Comparison of ENCODE assay signal across 8 mouse cellular contexts in genomic region chr7:16119569-16120261, GRCm38 (mm10). TPM values are rescaled to one million over a fixed set of nuclear protein-coding genes. Genes with fewer than 3 reads are reported as not detected.
DNase-seq lines count a peak whose midpoint lies in the region; ATAC-seq and TF ChIP-seq lines count a peak whose summit lies in the region.

Kptn (plus strand) TSS chr7:16119895.

- no peak for TF ChIP-seq EP300 in heart, postnatal 0 days (IDR thresholded peaks at IDR 0.05; ENCODE audit: low read depth)

- under 1% methylated on average over 33 of the region's 33 CpGs for WGBS in forebrain, embryonic 12.5 days
- WGBS in heart, postnatal 0 days = 1% methylated on average over 33 of the region's 33 CpGs
- WGBS in liver, embryonic 16.5 days (ENCODE audit: insufficient replicate concordance) = 1% methylated on average over 33 of the region's 33 CpGs
- WGBS in neural tube, embryonic 13.5 days = 1% methylated on average over 33 of the region's 33 CpGs

- peak within 1 kb of the TSS; percentile 57 for H3K4me2 ChIP-seq in forebrain, embryonic 12.5 days
- H3K4me2 ChIP-seq in heart, postnatal 0 days (ENCODE audit: low read depth, low read length) = peak within 1 kb of the TSS; percentile 64
- peak within 1 kb of the TSS; percentile 70 for H3K4me2 ChIP-seq in liver, embryonic 16.5 days (ENCODE audit: low read depth, low read length)
- peak within 1 kb of the TSS; percentile 59 for H3K4me2 ChIP-seq in neural tube, embryonic 13.5 days

- H3K27ac ChIP-seq in forebrain, embryonic 12.5 days = peak within 1 kb of the TSS; percentile 89
- H3K27ac ChIP-seq in heart, postnatal 0 days (ENCODE audit: low read depth) = peak within 1 kb of the TSS; percentile 86
- H3K27ac ChIP-seq in liver, embryonic 16.5 days (ENCODE audit: low read length) = peak within 1 kb of the TSS; percentile 76
- peak within 1 kb of the TSS; percentile 93 for H3K27ac ChIP-seq in neural tube, embryonic 13.5 days (replicated peaks)
- peak within 1 kb of the TSS; percentile 84 for H3K27ac ChIP-seq in testis, adult 2 months (ENCODE audit: control insufficient read depth, insufficient read depth, low read depth, low read length)

- peak within 1 kb of the TSS; percentile 77 for H3K9ac ChIP-seq in forebrain, embryonic 12.5 days
- H3K9ac ChIP-seq in heart, postnatal 0 days (replicated peaks; ENCODE audit: low read depth, low read length) = peak within 1 kb of the TSS; percentile 63
- H3K9ac ChIP-seq in liver, embryonic 16.5 days (ENCODE audit: low read depth, low read length) = peak within 1 kb of the TSS; percentile 77
- H3K9ac ChIP-seq in neural tube, embryonic 13.5 days = peak within 1 kb of the TSS; percentile 86

- peak; percentile 95 for TF ChIP-seq CTCF in E14TG2a.4 (conservative IDR thresholded peaks at IDR 0.05; ENCODE audit: low read length)
- peak; percentile 89 for TF ChIP-seq CTCF in heart, postnatal 0 days (IDR thresholded peaks at IDR 0.05; ENCODE audit: low read depth)
- peak; percentile 92 for TF ChIP-seq CTCF in testis, adult 2 months (IDR thresholded peaks at IDR 0.05; ENCODE audit: control insufficient read depth, insufficient read depth, insufficient replicate concordance, low read depth, low read length)

- peak within 1 kb of the TSS; percentile 95 for H3K4me3 ChIP-seq in E14TG2a.4 (replicated peaks; ENCODE audit: low read length)
- H3K4me3 ChIP-seq in forebrain, embryonic 12.5 days (replicated peaks) = peak within 1 kb of the TSS; percentile 69
- H3K4me3 ChIP-seq in heart, postnatal 0 days (ENCODE audit: low read depth, low read length) = peak within 1 kb of the TSS; percentile 76
- peak within 1 kb of the TSS; percentile 80 for H3K4me3 ChIP-seq in liver, embryonic 16.5 days (ENCODE audit: low read depth, low read length)
- H3K4me3 ChIP-seq in neural tube, embryonic 13.5 days = peak within 1 kb of the TSS; percentile 71
- peak within 1 kb of the TSS; percentile 94 for H3K4me3 ChIP-seq in testis, adult 2 months (ENCODE audit: control insufficient read depth, low read depth, low read length)

- peaks cover 55% of the 10 kb centered on the region for H3K36me3 ChIP-seq in E14TG2a.4 (ENCODE audit: insufficient read depth, low read length)
- H3K36me3 ChIP-seq in forebrain, embryonic 12.5 days (replicated peaks) = peaks cover 39% of the 10 kb centered on the region
- H3K36me3 ChIP-seq in heart, postnatal 0 days (replicated peaks; ENCODE audit: control insufficient read depth, insufficient read depth, low read length) = peaks cover 39% of the 10 kb centered on the region
- peaks cover 24% of the 10 kb centered on the region for H3K36me3 ChIP-seq in liver, embryonic 16.5 days (ENCODE audit: control insufficient read depth, insufficient read depth)
- peaks cover 44% of the 10 kb centered on the region for H3K36me3 ChIP-seq in neural tube, embryonic 13.5 days
- H3K36me3 ChIP-seq in testis, adult 2 months (ENCODE audit: control insufficient read depth, insufficient read depth, low read length) = no peaks in the 10 kb centered on the region; the same call in 1 of the 2 replicates

- H3K27me3 ChIP-seq in E14TG2a.4 (ENCODE audit: insufficient read depth, low read length) = no peaks in the 10 kb centered on the region
- H3K27me3 ChIP-seq in forebrain, embryonic 12.5 days = no peaks in the 10 kb centered on the region
- H3K27me3 ChIP-seq in heart, postnatal 0 days (ENCODE audit: control insufficient read depth, insufficient read depth, low read length) = no peaks in the 10 kb centered on the region
- H3K27me3 ChIP-seq in liver, embryonic 16.5 days (ENCODE audit: control insufficient read depth, insufficient read depth, low read depth, low read length) = no peaks in the 10 kb centered on the region
- no peaks in the 10 kb centered on the region for H3K27me3 ChIP-seq in neural tube, embryonic 13.5 days
- H3K27me3 ChIP-seq in testis, adult 2 months (ENCODE audit: control insufficient read depth, insufficient read depth, low read length) = no peaks in the 10 kb centered on the region

- peak; percentile 92 for ATAC-seq in forebrain, embryonic 12.5 days (ENCODE audit: low FRiP score)
- ATAC-seq in heart, postnatal 0 days (ENCODE audit: insufficient read depth, low read depth) = peak; percentile 87
- peak; percentile 81 for ATAC-seq in liver, embryonic 16.5 days (ENCODE audit: low read depth)
- ATAC-seq in neural tube, embryonic 13.5 days (ENCODE audit: low read depth) = peak; percentile 89

- DNase-seq in c-Kit-positive CD71-positive TER-119-positive erythroid progenitor cells, embryonic 14.5 days (ENCODE audit: low spot score) = peak; percentile 92
- peak; percentile 92 for DNase-seq in heart, postnatal 0 days (ENCODE audit: low spot score)
- peak; percentile 91 to 94 for DNase-seq in kidney, postnatal 4 days

- H3K9me3 ChIP-seq in E14TG2a.4 (ENCODE audit: low read length) = no peaks in the 10 kb centered on the region
- H3K9me3 ChIP-seq in forebrain, embryonic 12.5 days = no peaks in the 10 kb centered on the region
- no peaks in the 10 kb centered on the region for H3K9me3 ChIP-seq in heart, postnatal 0 days (replicated peaks; ENCODE audit: control insufficient read depth, low read length)
- no peaks in the 10 kb centered on the region for H3K9me3 ChIP-seq in liver, embryonic 16.5 days (replicated peaks; ENCODE audit: control insufficient read depth, low read length)
- H3K9me3 ChIP-seq in neural tube, embryonic 13.5 days = no peaks in the 10 kb centered on the region

- peaks cover 16% of the 10 kb centered on the region for H3K4me1 ChIP-seq in E14TG2a.4 (replicated peaks; ENCODE audit: low read depth, low read length)
- H3K4me1 ChIP-seq in forebrain, embryonic 12.5 days = peaks cover 14% of the 10 kb centered on the region
- H3K4me1 ChIP-seq in heart, postnatal 0 days (ENCODE audit: control insufficient read depth, insufficient read depth) = 0 out of 2 replicates have a peak, but pooled peaks cover 4% of the 10 kb centered on the region
- H3K4me1 ChIP-seq in liver, embryonic 16.5 days (ENCODE audit: control insufficient read depth, low read depth, low read length) = peaks cover 6% of the 10 kb centered on the region
- H3K4me1 ChIP-seq in neural tube, embryonic 13.5 days (replicated peaks) = peaks cover 19% of the 10 kb centered on the region
- peaks cover 3% of the 10 kb centered on the region for H3K4me1 ChIP-seq in testis, adult 2 months (ENCODE audit: control insufficient read depth, insufficient read depth, low read length)

- peak; percentile 54; the same call in 1 of the 2 replicates for TF ChIP-seq POLR2A in testis, adult 2 months (IDR thresholded peaks at IDR 0.05; ENCODE audit: control insufficient read depth, low read depth, low read length)

RNA-seq across cellular contexts. Expression of gene Kptn, which starts in this region (rescaled TPM):
- 24.6 and 29.4 TPM in 2 replicates for polyA plus RNA-seq in forebrain, embryonic 12.5 days (2016; fragmentation: Nextera tagmentation; extraction: Ambion mirVana)
- total RNA-seq in heart, postnatal 0 days (2014; rRNA removed; ENCODE audit: low replicate concordance) = 40.1 and 45.1 TPM in 2 replicates
- polyA plus RNA-seq in heart, postnatal 0 days (2015; fragmentation: Nextera tagmentation; extraction: Ambion mirVana) = 26.2 and 27.1 TPM in 2 replicates
- 7.3 and 7.8 TPM in 2 replicates for polyA plus RNA-seq in liver, embryonic 16.5 days (2015; fragmentation: Nextera tagmentation; extraction: Ambion mirVana)
- polyA plus RNA-seq in neural tube, embryonic 13.5 days (2015; fragmentation: Nextera tagmentation; extraction: Ambion mirVana) = 37.9 and 41.4 TPM in 2 replicates
- 13.6 and 14.4 TPM in 2 replicates for polyA plus RNA-seq in testis, adult 2 months (2012; rRNA removed)

Comparison
In these comparisons a context has a peak if more than half of its experiments do, and no peak if none do; other contexts are left out.
1. Peak in every context shown above with its lines: DNase-seq, ATAC-seq, H3K4me3 ChIP-seq and H3K27ac ChIP-seq.